8 mouse cellular contexts compared by ENCODE assay signal in genomic region chrX:8893182-8893651, GRCm38 (mm10). TPM values are rescaled to one million over a fixed set of nuclear protein-coding genes. Genes with fewer than 3 reads are reported as not detected.
DNase-seq lines count a peak whose midpoint lies in the region; ATAC-seq and TF ChIP-seq lines count a peak whose summit lies in the region.

No protein-coding gene starts in this region.

- H3K36me3 ChIP-seq in embryonic facial prominence, embryonic 10.5 days (replicated peaks), result no peaks in the 10 kb centered on the region
- H3K36me3 ChIP-seq in hindbrain, embryonic 13.5 days, result no peaks in the 10 kb centered on the region
- H3K36me3 ChIP-seq in liver, embryonic 12.5 days, result no peaks in the 10 kb centered on the region

- TF ChIP-seq CTCF in lung, adult 2 months (IDR thresholded peaks at IDR 0.05; ENCODE audit: insufficient read depth, low read length), result no peak

- H3K9me3 ChIP-seq in embryonic facial prominence, embryonic 10.5 days, result 0 out of 2 replicates have a peak, but pooled peaks cover 14% of the 10 kb centered on the region
- H3K9me3 ChIP-seq in hindbrain, embryonic 13.5 days, result no peaks in the 10 kb centered on the region
- H3K9me3 ChIP-seq in liver, embryonic 12.5 days (replicated peaks), result no peaks in the 10 kb centered on the region

- peak; percentile 81 for ATAC-seq in hindbrain, embryonic 13.5 days (ENCODE audit: low FRiP score)
- ATAC-seq in liver, embryonic 12.5 days, result no peak

- WGBS in lung, adult 2 months, result 28% methylated on average over 42 of the region's 42 CpGs
- 16% methylated on average over 42 of the region's 42 CpGs for WGBS in embryonic facial prominence, embryonic 10.5 days
- 9% methylated on average over 29 of the region's 42 CpGs for WGBS in hindbrain, embryonic 13.5 days
- 15% methylated on average over 29 of the region's 42 CpGs for WGBS in liver, embryonic 12.5 days (ENCODE audit: insufficient replicate concordance)

- H3K4me3 ChIP-seq in lung, adult 2 months (replicated peaks; ENCODE audit: extremely low read depth, low read depth, low read length), result peak overlapping the region; percentile 65
- H3K4me3 ChIP-seq in embryonic facial prominence, embryonic 10.5 days, result peak overlapping the region; percentile 65
- H3K4me3 ChIP-seq in hindbrain, embryonic 13.5 days, result peak overlapping the region; percentile 59
- H3K4me3 ChIP-seq in liver, embryonic 12.5 days, result peak overlapping the region; percentile 45

- H3K9ac ChIP-seq in hindbrain, embryonic 13.5 days, result peak overlapping the region; percentile 87
- H3K9ac ChIP-seq in liver, embryonic 12.5 days, result 0 out of 2 replicates have a peak overlapping the region, but pooled peaks have one; percentile 22

- no peaks in the 10 kb centered on the region for H3K27me3 ChIP-seq in embryonic facial prominence, embryonic 10.5 days (replicated peaks; ENCODE audit: low read depth, poor library complexity, severe bottlenecking)
- no peaks in the 10 kb centered on the region for H3K27me3 ChIP-seq in hindbrain, embryonic 13.5 days
- peaks cover 34% of the 10 kb centered on the region for H3K27me3 ChIP-seq in liver, embryonic 12.5 days (replicated peaks)

- peak overlapping the region; percentile 63 for H3K4me2 ChIP-seq in hindbrain, embryonic 13.5 days
- H3K4me2 ChIP-seq in liver, embryonic 12.5 days, result peak overlapping the region; percentile 52

- TF ChIP-seq POLR2A in lung, adult 2 months (IDR thresholded peaks at IDR 0.05; ENCODE audit: borderline replicate concordance, extremely low read depth, low read depth, low read length), result no peak

- H3K4me1 ChIP-seq in lung, adult 2 months (ENCODE audit: control insufficient read depth, insufficient read depth, low read length), result peaks cover 2% of the 10 kb centered on the region; the same call in 1 of the 2 replicates
- H3K4me1 ChIP-seq in embryonic facial prominence, embryonic 10.5 days, result no peaks in the 10 kb centered on the region
- H3K4me1 ChIP-seq in hindbrain, embryonic 13.5 days (replicated peaks), result peaks cover 9% of the 10 kb centered on the region; the same call in 1 of the 2 replicates
- no peaks in the 10 kb centered on the region for H3K4me1 ChIP-seq in liver, embryonic 12.5 days

- H3K27ac ChIP-seq in embryonic facial prominence, embryonic 10.5 days (replicated peaks), result peak overlapping the region; percentile 85
- peak overlapping the region; percentile 91 for H3K27ac ChIP-seq in hindbrain, embryonic 13.5 days
- no peak overlapping the region for H3K27ac ChIP-seq in liver, embryonic 12.5 days

- DNase-seq in lung, adult 2 months, result no peak
- no peak for DNase-seq in lung, postnatal 10 days
- DNase-seq in adrenal gland, postnatal 25 days, result peak; percentile 22
- peak; percentile 58 for DNase-seq in embryonic facial prominence, embryonic 10.5 days (ENCODE audit: low spot score)
- peak; percentile 33 to 35 for DNase-seq in right cerebral cortex, postnatal 10 days (ENCODE audit: low spot score in 2 of 2)
- no peak for DNase-seq in ovary, adult 18-20 months (ENCODE audit: low spot score)

RNA-seq across cellular contexts. Expression of gene B630019K06Rik, which starts 1.0 kb away (rescaled TPM):
- 1.6 and 3.2 TPM in 2 replicates for polyA plus RNA-seq in lung, adult 2 months (2012; rRNA removed)
- 9.9 and 10.9 TPM in 2 replicates for total RNA-seq in adrenal gland, postnatal 25 days (2021)
- 2.8 and 2.9 TPM in 2 replicates for polyA plus RNA-seq in embryonic facial prominence, embryonic 10.5 days (2016; fragmentation: Nextera tagmentation; extraction: Ambion mirVana)
- polyA plus RNA-seq in hindbrain, embryonic 13.5 days (2015; fragmentation: Nextera tagmentation; extraction: Ambion mirVana), result 19.4 and 20.4 TPM in 2 replicates
- polyA plus RNA-seq in liver, embryonic 12.5 days (2016; fragmentation: Nextera tagmentation; extraction: Ambion mirVana), result 0.32 and 0.49 TPM in 2 replicates

RNA-seq across cellular contexts. Expression of gene Gm5751, which starts 19.2 kb away (rescaled TPM):
- polyA plus RNA-seq in lung, adult 2 months (2012; rRNA removed), result not detected in 2 replicates
- total RNA-seq in adrenal gland, postnatal 25 days (2021), result not detected in 2 replicates
- polyA plus RNA-seq in embryonic facial prominence, embryonic 10.5 days (2016; fragmentation: Nextera tagmentation; extraction: Ambion mirVana), result not detected in 2 replicates
- not detected in 2 replicates for polyA plus RNA-seq in hindbrain, embryonic 13.5 days (2015; fragmentation: Nextera tagmentation; extraction: Ambion mirVana)
- polyA plus RNA-seq in liver, embryonic 12.5 days (2016; fragmentation: Nextera tagmentation; extraction: Ambion mirVana), result not detected in 2 replicates

RNA-seq across cellular contexts. Expression of gene Gm6592, which starts 49.4 kb away (rescaled TPM):
- not detected in 2 replicates for polyA plus RNA-seq in lung, adult 2 months (2012; rRNA removed)
- total RNA-seq in adrenal gland, postnatal 25 days (2021), result not detected in 2 replicates
- polyA plus RNA-seq in embryonic facial prominence, embryonic 10.5 days (2016; fragmentation: Nextera tagmentation; extraction: Ambion mirVana), result not detected in 2 replicates
- not detected in 2 replicates for polyA plus RNA-seq in hindbrain, embryonic 13.5 days (2015; fragmentation: Nextera tagmentation; extraction: Ambion mirVana)
- polyA plus RNA-seq in liver, embryonic 12.5 days (2016; fragmentation: Nextera tagmentation; extraction: Ambion mirVana), result not detected in 2 replicates

Comparison
In these comparisons a context has a peak if more than half of its experiments do, and no peak if none do; other contexts are left out.
1. DNase-seq: peak in adrenal gland, postnatal 25 days (single experiment), embryonic facial prominence, embryonic 10.5 days (single experiment) and right cerebral cortex, postnatal 10 days (2 of 2); none in lung, adult 2 months (single experiment), lung, postnatal 10 days (single experiment) and ovary, adult 18-20 months (single experiment).
2. Peak in every context shown above with its lines, with median percentiles within 50 percentile points of each other: H3K4me3 ChIP-seq.